In genomic region chr13:5178996-5179395, GRCm38 (mm10) we compare ENCODE assay signal across 17 mouse cellular contexts.
DNase-seq lines count a peak whose midpoint lies in the region; ATAC-seq lines count a peak whose summit lies in the region.
"Had no signal": no experiment of that assay in that cellular context is flagged by ENCODE, and none has a peak within 500 bp of the region (broad histone marks: within the 10 kb centered on the region; RNA-seq: fewer than 3 reads in every experiment).

No protein-coding gene starts in this region.

- no peaks in the 10 kb centered on the region for H3K4me1 ChIP-seq in hindbrain, embryonic 10.5 days (replicated peaks)
- H3K4me1 ChIP-seq in hindbrain, embryonic 12.5 days = no peaks in the 10 kb centered on the region
- no peaks in the 10 kb centered on the region; the same call in 1 of the 2 replicates for H3K4me1 ChIP-seq in midbrain, embryonic 13.5 days (replicated peaks)
- H3K4me1 ChIP-seq in midbrain, embryonic 10.5 days = no peaks in the 10 kb centered on the region
- H3K4me1 ChIP-seq in midbrain, embryonic 16.5 days (ENCODE audit: control insufficient read depth, insufficient read depth, low read length) = 0 out of 2 replicates have a peak, but pooled peaks cover 2% of the 10 kb centered on the region
- no peaks in the 10 kb centered on the region for H3K4me1 ChIP-seq in kidney, embryonic 14.5 days (ENCODE audit: control insufficient read depth, insufficient read depth, low read length)
- H3K4me1 ChIP-seq: embryonic facial prominence, embryonic 13.5 days; heart, embryonic 12.5 days had no signal

- no peak overlapping the region for H3K4me2 ChIP-seq in hindbrain, embryonic 12.5 days (replicated peaks)
- H3K4me2 ChIP-seq in midbrain, embryonic 13.5 days (replicated peaks) = no peak overlapping the region
- H3K4me2 ChIP-seq in midbrain, embryonic 16.5 days (ENCODE audit: low read length) = no peak overlapping the region
- H3K4me2 ChIP-seq in kidney, embryonic 14.5 days (replicated peaks; ENCODE audit: low read depth, low read length) = no peak overlapping the region
- H3K4me2 ChIP-seq: embryonic facial prominence, embryonic 13.5 days; forebrain, embryonic 13.5 days; heart, embryonic 12.5 days had no signal

- no peak overlapping the region for H3K9ac ChIP-seq in hindbrain, embryonic 12.5 days
- H3K9ac ChIP-seq in midbrain, embryonic 13.5 days (replicated peaks) = no peak overlapping the region
- no peak overlapping the region for H3K9ac ChIP-seq in midbrain, embryonic 16.5 days (ENCODE audit: low read depth, low read length)
- no peak overlapping the region for H3K9ac ChIP-seq in kidney, embryonic 14.5 days (ENCODE audit: low read depth, low read length)
- H3K9ac ChIP-seq: embryonic facial prominence, embryonic 13.5 days; forebrain, embryonic 13.5 days; heart, embryonic 12.5 days had no signal

- WGBS in hindbrain, embryonic 10.5 days = 56% methylated on average over 4 of the region's 4 CpGs
- 55% methylated on average over 4 of the region's 4 CpGs for WGBS in hindbrain, embryonic 12.5 days
- WGBS in midbrain, embryonic 13.5 days = 55% methylated on average over 4 of the region's 4 CpGs
- WGBS in midbrain, embryonic 10.5 days = 86% methylated on average over 4 of the region's 4 CpGs
- WGBS in midbrain, embryonic 16.5 days = 29% methylated on average over 4 of the region's 4 CpGs
- WGBS in kidney, embryonic 14.5 days = 73% methylated on average over 4 of the region's 4 CpGs

- H3K27me3 ChIP-seq in hindbrain, embryonic 10.5 days (ENCODE audit: insufficient read depth, poor library complexity, severe bottlenecking) = no peaks in the 10 kb centered on the region
- no peaks in the 10 kb centered on the region for H3K27me3 ChIP-seq in hindbrain, embryonic 12.5 days
- no peaks in the 10 kb centered on the region for H3K27me3 ChIP-seq in midbrain, embryonic 13.5 days
- no peaks in the 10 kb centered on the region for H3K27me3 ChIP-seq in midbrain, embryonic 10.5 days (ENCODE audit: low read depth, poor library complexity, severe bottlenecking)
- H3K27me3 ChIP-seq in midbrain, embryonic 16.5 days (ENCODE audit: control insufficient read depth, insufficient read depth, low read depth, low read length) = no peaks in the 10 kb centered on the region
- no peaks in the 10 kb centered on the region for H3K27me3 ChIP-seq in kidney, embryonic 14.5 days (ENCODE audit: control insufficient read depth, insufficient read depth, low read length)
- H3K27me3 ChIP-seq: CH12.LX; embryonic facial prominence, embryonic 13.5 days; forebrain, embryonic 13.5 days; heart, embryonic 12.5 days had no signal

- no peak for ATAC-seq in hindbrain, embryonic 12.5 days (ENCODE audit: low FRiP score)
- peak; percentile 66; the same call in 1 of the 2 replicates for ATAC-seq in midbrain, embryonic 13.5 days
- peak; percentile 68; the same call in 1 of the 2 replicates for ATAC-seq in midbrain, embryonic 16.5 days
- no peak for ATAC-seq in kidney, embryonic 14.5 days (ENCODE audit: low FRiP score, low TSS enrichment)
- ATAC-seq: forebrain, embryonic 13.5 days; hindbrain, embryonic 16.5 days had no signal

- no peak overlapping the region for H3K27ac ChIP-seq in hindbrain, embryonic 10.5 days
- no peak overlapping the region for H3K27ac ChIP-seq in hindbrain, embryonic 12.5 days
- 0 out of 2 replicates have a peak overlapping the region, but pooled peaks have one; percentile 19 for H3K27ac ChIP-seq in midbrain, embryonic 13.5 days
- H3K27ac ChIP-seq in midbrain, embryonic 10.5 days (replicated peaks) = no peak overlapping the region
- H3K27ac ChIP-seq in midbrain, embryonic 16.5 days (ENCODE audit: low read length) = peak overlapping the region; percentile 59
- H3K27ac ChIP-seq in kidney, embryonic 14.5 days (ENCODE audit: low read depth, low read length) = no peak overlapping the region
- H3K27ac ChIP-seq: embryonic facial prominence, embryonic 13.5 days; forebrain, embryonic 13.5 days; gastrocnemius, adult 2 months had no signal

- H3K9me3 ChIP-seq in hindbrain, embryonic 10.5 days = no peaks in the 10 kb centered on the region
- H3K9me3 ChIP-seq in hindbrain, embryonic 12.5 days (replicated peaks) = no peaks in the 10 kb centered on the region
- H3K9me3 ChIP-seq in midbrain, embryonic 13.5 days = no peaks in the 10 kb centered on the region
- H3K9me3 ChIP-seq in midbrain, embryonic 10.5 days (replicated peaks) = no peaks in the 10 kb centered on the region
- H3K9me3 ChIP-seq in midbrain, embryonic 16.5 days (replicated peaks; ENCODE audit: control insufficient read depth, low read length, poor library complexity, severe bottlenecking) = no peaks in the 10 kb centered on the region
- H3K9me3 ChIP-seq in kidney, embryonic 14.5 days (ENCODE audit: control insufficient read depth, low read length) = no peaks in the 10 kb centered on the region
- H3K9me3 ChIP-seq: embryonic facial prominence, embryonic 13.5 days; forebrain, embryonic 13.5 days; heart, embryonic 12.5 days had no signal

- DNase-seq in hindbrain, embryonic 10.5 days (ENCODE audit: low spot score) = peak; percentile 9
- no peak for DNase-seq in midbrain, embryonic 10.5 days (ENCODE audit: low spot score)
- DNase-seq: adrenal gland, adult 2 months; adrenal gland, postnatal 25 days; cerebellum, adult 2 months; cerebellum, postnatal 14 days; gastrocnemius, adult 2 months; gastrocnemius, postnatal 25 days had no signal

- H3K4me3 ChIP-seq in hindbrain, embryonic 10.5 days = no peak overlapping the region
- H3K4me3 ChIP-seq in hindbrain, embryonic 12.5 days = no peak overlapping the region
- H3K4me3 ChIP-seq in midbrain, embryonic 13.5 days (replicated peaks) = no peak overlapping the region
- no peak overlapping the region for H3K4me3 ChIP-seq in midbrain, embryonic 10.5 days
- no peak overlapping the region for H3K4me3 ChIP-seq in midbrain, embryonic 16.5 days (ENCODE audit: low read depth, low read length)
- H3K4me3 ChIP-seq in kidney, embryonic 14.5 days (ENCODE audit: low read length) = no peak overlapping the region
- H3K4me3 ChIP-seq: embryonic facial prominence, embryonic 13.5 days; forebrain, embryonic 13.5 days; gastrocnemius, adult 2 months; heart, embryonic 12.5 days had no signal

- H3K36me3 ChIP-seq in hindbrain, embryonic 10.5 days = no peaks in the 10 kb centered on the region
- H3K36me3 ChIP-seq in hindbrain, embryonic 12.5 days = no peaks in the 10 kb centered on the region
- no peaks in the 10 kb centered on the region for H3K36me3 ChIP-seq in midbrain, embryonic 13.5 days
- no peaks in the 10 kb centered on the region for H3K36me3 ChIP-seq in midbrain, embryonic 10.5 days
- H3K36me3 ChIP-seq in midbrain, embryonic 16.5 days (ENCODE audit: control insufficient read depth, insufficient read depth, low read length) = no peaks in the 10 kb centered on the region
- H3K36me3 ChIP-seq in kidney, embryonic 14.5 days (ENCODE audit: control insufficient read depth, insufficient read depth, low read length) = no peaks in the 10 kb centered on the region
- H3K36me3 ChIP-seq: embryonic facial prominence, embryonic 13.5 days; heart, embryonic 12.5 days had no signal

Comparison
In these comparisons a context has a peak if more than half of its experiments do, and no peak if none do; other contexts are left out.
1. H3K27ac ChIP-seq: peak in midbrain, embryonic 13.5 days (single experiment) and midbrain, embryonic 16.5 days (single experiment); none in hindbrain, embryonic 10.5 days (single experiment), hindbrain, embryonic 12.5 days (single experiment), midbrain, embryonic 10.5 days (single experiment) and kidney, embryonic 14.5 days (single experiment).
2. ATAC-seq: peak in midbrain, embryonic 13.5 days (single experiment) and midbrain, embryonic 16.5 days (single experiment); none in hindbrain, embryonic 12.5 days (single experiment) and kidney, embryonic 14.5 days (single experiment).